Mouse (Mus musculus) liver, embryonic 13.5 days (tissue): ENCODE data around the gene Sulf2. TPM values are rescaled to one million over a fixed set of nuclear protein-coding genes. Genes with fewer than 3 reads are reported as not detected.

Source experiments
- ATAC-seq: fragments of 200-750 bp; cut with Nextera tagmentation; 2 replicates; pipeline ENCODE4 v1.8.0; 2017; ENCODE audit warnings: low read depth, mild to moderate bottlenecking, moderate number of reproducible peaks, moderate library complexity
- DNase-seq: peaks from one replicate; pipeline ENCODE4 v3.0.0; 2022
- H3K27ac ChIP-seq: fragments of 300-500 bp; sonication (generic); 2 replicates; pipeline ENCODE4 v1.5.1; 2015; ENCODE audit warnings: moderate library complexity, mild to moderate bottlenecking, inconsistent platforms
- H3K27me3 ChIP-seq: fragments of 300-500 bp; sonication (generic); 2 replicates; pipeline ENCODE4 v1.6.1; 2015; ENCODE audit warnings: mild to moderate bottlenecking, inconsistent platforms
- H3K36me3 ChIP-seq: fragments of 300-500 bp; sonication (generic); 2 replicates; pipeline ENCODE4 v1.6.1; 2015; ENCODE audit warnings: mild to moderate bottlenecking, inconsistent platforms
- H3K4me1 ChIP-seq: fragments of 300-500 bp; sonication (generic); replicated peaks from 2 replicates; pipeline ENCODE4 v1.6.1; 2015; ENCODE audit warnings: inconsistent platforms
- H3K4me2 ChIP-seq: fragments of 300-500 bp; sonication (generic); 2 replicates; pipeline ENCODE4 v1.6.1; 2015; ENCODE audit warnings: inconsistent platforms, mild to moderate bottlenecking, moderate library complexity
- H3K4me3 ChIP-seq: fragments of 300-500 bp; sonication (generic); replicated peaks from 2 replicates; pipeline ENCODE4 v1.5.1; 2015; ENCODE audit warnings: mild to moderate bottlenecking, inconsistent platforms
- H3K9ac ChIP-seq: fragments of 300-500 bp; sonication (generic); 2 replicates; pipeline ENCODE4 v1.6.1; 2015; ENCODE audit warnings: mild to moderate bottlenecking, inconsistent platforms
- H3K9me3 ChIP-seq: fragments of 300-500 bp; sonication (generic); replicated peaks from 2 replicates; pipeline ENCODE4 v1.6.1; 2016; ENCODE audit warnings: inconsistent platforms
- WGBS: fragments of 180-500 bp; shearing (Covaris S2); methylation state at CpG from one replicate; pipeline ENCODE4 v1.1.7; 2015; ENCODE audit not compliant: insufficient replicate concordance; 5-methylcytosine and 5-hydroxymethylcytosine counted together
- polyA plus RNA-seq: library from polyadenylated mRNA; unstranded; fragments of >200 nt; fragmentation: Nextera tagmentation; extraction: Ambion mirVana; gene quantifications from 2 replicates; pipeline ENCODE4 v1.2.1, GENCODE M21; 2015

Sulf2 gene
- polyA plus RNA-seq, 1 experiment from 2014 or later: 2.9 TPM

GRCm38 (mm10) chr2:166069738-166070137 is 85.7 kb downstream of the Sulf2 start:
- no peaks in the 10 kb centered on the region for H3K9me3 ChIP-seq
- H3K27ac ChIP-seq: no peak overlapping the region
- DNase-seq: no peak
- ATAC-seq: no peak
- no peak overlapping the region for H3K4me2 ChIP-seq
- no peaks in the 10 kb centered on the region for H3K4me1 ChIP-seq
- 82% methylated on average over 7 of the region's 7 CpGs for WGBS
- no peak overlapping the region for H3K4me3 ChIP-seq
- no peak overlapping the region for H3K9ac ChIP-seq
- no peaks in the 10 kb centered on the region for H3K27me3 ChIP-seq
- H3K36me3 ChIP-seq: peaks cover 48% of the 10 kb centered on the region

GRCm38 (mm10) chr2:166069164-166069563 is 86.3 kb downstream of the Sulf2 start:
- no peak for DNase-seq
- H3K9ac ChIP-seq: no peak overlapping the region
- H3K36me3 ChIP-seq: peaks cover 48% of the 10 kb centered on the region
- no peak overlapping the region for H3K4me3 ChIP-seq
- H3K4me2 ChIP-seq: no peak overlapping the region
- ATAC-seq: no peak
- H3K27ac ChIP-seq: no peak overlapping the region
- H3K4me1 ChIP-seq: no peaks in the 10 kb centered on the region
- H3K27me3 ChIP-seq: no peaks in the 10 kb centered on the region
- 67% methylated on average over 5 of the region's 5 CpGs for WGBS
- no peaks in the 10 kb centered on the region for H3K9me3 ChIP-seq

- H3K36me3 ChIP-seq: peaks cover 48% of the 10 kb centered on the region
- no peak for DNase-seq
Measured at GRCm38 (mm10) chr2:166068261-166068660, 87.2 kb downstream of the Sulf2 start.

GRCm38 (mm10) chr2:166066434-166066833 is 89.0 kb downstream of the Sulf2 start:
- DNase-seq (no peak), ATAC-seq (no peak)
- H3K36me3 ChIP-seq: peaks cover 56% of the 10 kb centered on the region
- no peak overlapping the region for H3K9ac ChIP-seq
- H3K27ac ChIP-seq: no peak overlapping the region
- WGBS: 72% methylated on average over 4 of the region's 4 CpGs
- H3K4me3 ChIP-seq: no peak overlapping the region
- H3K4me2 ChIP-seq: no peak overlapping the region
- no peaks in the 10 kb centered on the region for H3K9me3 ChIP-seq
- no peaks in the 10 kb centered on the region for H3K4me1 ChIP-seq
- no peaks in the 10 kb centered on the region for H3K27me3 ChIP-seq

More at GRCm38 (mm10) chr2:166068261-166068660, 87.2 kb downstream of the Sulf2 start:
- no peak overlapping the region for H3K27ac ChIP-seq
- WGBS: 81% methylated on average over 9 of the region's 9 CpGs
- ATAC-seq: no peak
- no peak overlapping the region for H3K9ac ChIP-seq
- no peaks in the 10 kb centered on the region for H3K27me3 ChIP-seq
- no peak overlapping the region for H3K4me2 ChIP-seq
- no peaks in the 10 kb centered on the region for H3K4me1 ChIP-seq
- no peaks in the 10 kb centered on the region for H3K9me3 ChIP-seq
- no peak overlapping the region for H3K4me3 ChIP-seq

- no peaks in the 10 kb centered on the region for H3K4me1 ChIP-seq
- no peaks in the 10 kb centered on the region for H3K27me3 ChIP-seq
- DNase-seq (no peak), ATAC-seq (no peak)
- H3K9ac ChIP-seq: no peak overlapping the region
- no peak overlapping the region for H3K4me3 ChIP-seq
- no peak overlapping the region for H3K4me2 ChIP-seq
- no peaks in the 10 kb centered on the region for H3K9me3 ChIP-seq
- H3K36me3 ChIP-seq: peaks cover 48% of the 10 kb centered on the region
- no peak overlapping the region for H3K27ac ChIP-seq
- 79% methylated on average over 8 of the region's 8 CpGs for WGBS
Measured at GRCm38 (mm10) chr2:166062431-166062830, 93.0 kb downstream of the Sulf2 start.

- Histone ChIP-seq H3K36me3 (peaks cover 46% of the 10 kb centered on the region), H3K9me3 (no peaks in the 10 kb centered on the region), H3K27me3 (no peaks in the 10 kb centered on the region), H3K4me1 (no peaks in the 10 kb centered on the region), H3K9ac (no peak overlapping the region), H3K4me3 (no peak overlapping the region), H3K27ac (no peak overlapping the region), H3K4me2 (no peak overlapping the region)
- WGBS: 57% methylated on average over 1 of the region's 1 CpGs
- DNase-seq: no peak
- ATAC-seq: no peak
Measured at GRCm38 (mm10) chr2:166062008-166062407, 93.5 kb downstream of the Sulf2 start.

GRCm38 (mm10) chr2:166059684-166060423 is 95.6 kb downstream of the Sulf2 start:
- Histone ChIP-seq H3K4me1 (no peaks in the 10 kb centered on the region), H3K9me3 (no peaks in the 10 kb centered on the region), H3K27me3 (no peaks in the 10 kb centered on the region), H3K27ac (no peak overlapping the region), H3K9ac (no peak overlapping the region), H3K4me3 (no peak overlapping the region), H3K36me3 (peaks cover 42% of the 10 kb centered on the region), H3K4me2 (no peak overlapping the region)
- 61% methylated on average over 7 of the region's 7 CpGs for WGBS
- ATAC-seq: no peak
- DNase-seq: no peak

- no peak for ATAC-seq
- Histone ChIP-seq H3K4me2 (no peak overlapping the region), H3K36me3 (peaks cover 51% of the 10 kb centered on the region), H3K9ac (no peak overlapping the region), H3K4me3 (no peak overlapping the region), H3K27me3 (no peaks in the 10 kb centered on the region), H3K4me1 (no peaks in the 10 kb centered on the region), H3K9me3 (no peaks in the 10 kb centered on the region), H3K27ac (no peak overlapping the region)
- DNase-seq: no peak
- 82% methylated on average over 14 of the region's 14 CpGs for WGBS
Measured at GRCm38 (mm10) chr2:166054002-166054539, 101.4 kb downstream of the Sulf2 start.

GRCm38 (mm10) chr2:166051966-166052365 is 103.5 kb downstream of the Sulf2 start:
- Histone ChIP-seq H3K9ac (no peak overlapping the region), H3K4me1 (no peaks in the 10 kb centered on the region), H3K4me3 (no peak overlapping the region), H3K27me3 (no peaks in the 10 kb centered on the region), H3K27ac (no peak overlapping the region), H3K36me3 (peaks cover 54% of the 10 kb centered on the region), H3K4me2 (no peak overlapping the region), H3K9me3 (no peaks in the 10 kb centered on the region)
- DNase-seq (no peak), ATAC-seq (no peak)
- WGBS: 80% methylated on average over 7 of the region's 7 CpGs

GRCm38 (mm10) chr2:166051421-166051820 is 104.0 kb downstream of the Sulf2 start:
- H3K4me3 ChIP-seq: no peak overlapping the region
- no peaks in the 10 kb centered on the region for H3K9me3 ChIP-seq
- H3K9ac ChIP-seq: no peak overlapping the region
- no peak overlapping the region for H3K27ac ChIP-seq
- no peak overlapping the region for H3K4me2 ChIP-seq
- 86% methylated on average over 17 of the region's 17 CpGs for WGBS
- peaks cover 51% of the 10 kb centered on the region for H3K36me3 ChIP-seq
- no peak for DNase-seq
- ATAC-seq: no peak
- H3K4me1 ChIP-seq: no peaks in the 10 kb centered on the region
- H3K27me3 ChIP-seq: no peaks in the 10 kb centered on the region

- H3K9me3 ChIP-seq: no peaks in the 10 kb centered on the region
- no peak overlapping the region for H3K4me3 ChIP-seq
- no peak overlapping the region for H3K27ac ChIP-seq
- WGBS: 77% methylated on average over 7 of the region's 7 CpGs
- H3K4me2 ChIP-seq: no peak overlapping the region
- no peaks in the 10 kb centered on the region for H3K27me3 ChIP-seq
- H3K36me3 ChIP-seq: peaks cover 35% of the 10 kb centered on the region
- H3K9ac ChIP-seq: no peak overlapping the region
- peaks cover 20% of the 10 kb centered on the region for H3K4me1 ChIP-seq
- ATAC-seq: no peak
- DNase-seq: no peak
Measured at GRCm38 (mm10) chr2:166048852-166049251, 106.6 kb downstream of the Sulf2 start.

- Histone ChIP-seq H3K27ac (no peak overlapping the region), H3K27me3 (no peaks in the 10 kb centered on the region), H3K4me3 (no peak overlapping the region), H3K4me2 (no peak overlapping the region), H3K9me3 (no peaks in the 10 kb centered on the region), H3K36me3 (peaks cover 31% of the 10 kb centered on the region), H3K4me1 (peaks cover 29% of the 10 kb centered on the region), H3K9ac (no peak overlapping the region)
- no peak for ATAC-seq
- DNase-seq: no peak
- WGBS: 85% methylated on average over 4 of the region's 4 CpGs
Measured at GRCm38 (mm10) chr2:166047931-166048330, 107.5 kb downstream of the Sulf2 start.
